Mouse (Mus musculus) kidney, adult 2 months (tissue): ENCODE data around the gene Mog. TPM values are rescaled to one million over a fixed set of nuclear protein-coding genes. Genes with fewer than 3 reads are reported as not detected.
A peak's percentile ranks its signal among the peaks of the same experiment; 100 is the strongest.

Experiments used
- DNase-seq: peaks from one replicate; pipeline ENCODE4 v3.0.0; 2021
- H3K27ac ChIP-seq: fragments of 200-500 bp; 2 replicates; pipeline ENCODE4 v1.5.1; 2012; ENCODE audit warnings: low read depth, low read length, control low read depth, inconsistent platforms; ENCODE audit not compliant: insufficient read depth
- H3K27me3 ChIP-seq: fragments of 200-500 bp; replicated peaks from 2 replicates; pipeline ENCODE4 v1.6.1; 2012; ENCODE audit warnings: mild to moderate bottlenecking, moderate library complexity, low read length, inconsistent platforms; ENCODE audit not compliant: control insufficient read depth, insufficient read depth
- H3K36me3 ChIP-seq: fragments of 200-500 bp; 2 replicates; pipeline ENCODE4 v1.6.1; 2012; ENCODE audit warnings: mild to moderate bottlenecking, moderate library complexity, low read length, inconsistent platforms; ENCODE audit not compliant: control insufficient read depth, insufficient read depth
- H3K4me1 ChIP-seq: fragments of 200-500 bp; 2 replicates; pipeline ENCODE4 v1.6.1; 2011; ENCODE audit warnings: low read length; ENCODE audit not compliant: control insufficient read depth, insufficient read depth
- H3K4me3 ChIP-seq: fragments of 200-500 bp; 2 replicates; pipeline ENCODE4 v1.5.1; 2011; ENCODE audit warnings: mild to moderate bottlenecking, low read depth, low read length, control low read depth; ENCODE audit not compliant: insufficient read depth
- CTCF ChIP-seq: fragments of 200-500 bp; conservative IDR thresholded peaks from 2 replicates; pipeline ENCODE4 v1.5.1; 2011; ENCODE audit warnings: low read depth, mild to moderate bottlenecking, control low read depth, low read length, moderate library complexity, mixed read lengths; ENCODE audit not compliant: insufficient read depth, insufficient read length
- POLR2A ChIP-seq: fragments of 200-500 bp; IDR thresholded peaks from one replicate; pipeline ENCODE4 v1.6.1; 2011; ENCODE audit warnings: low read depth, low read length, control low read depth
- WGBS: fragments of 180-500 bp; shearing (Covaris S2); methylation state at CpG from one replicate; pipeline ENCODE4 v1.1.7; 2018; 5-methylcytosine and 5-hydroxymethylcytosine counted together
- polyA plus RNA-seq: library from polyadenylated mRNA; depleted of rRNA; stranded (reverse); fragments of >200 nt; gene quantifications from 2 replicates; pipeline ENCODE4 v1.2.3, GENCODE M21; 2012

The Mog gene
- polyA plus RNA-seq, 1 experiment, result not detected

- 2% methylated on average over 52 of the region's 55 CpGs for whole genome bisulfite sequencing
- DNase-seq, result peak; percentile 82
- Histone ChIP-seq H3K4me3 (peak within 1 kb of the TSS; percentile 72), H3K4me1 (no peaks in the 10 kb centered on the region; the same call in 1 of the 2 replicates), H3K36me3 (no peaks in the 10 kb centered on the region), H3K27ac (no peak within 1 kb of the TSS), H3K27me3 (no peaks in the 10 kb centered on the region)
- no peak for TF ChIP-seq POLR2A
- no peak for TF ChIP-seq CTCF
Observed at GRCm38 (mm10) chr17:37045611-37046311, 22.6 kb upstream of the Mog start, which contains the start of gene Gabbr1. Gene Gabbr1, plus strand, starts transcription at chr17:37045966.

GRCm38 (mm10) chr17:37044651-37045244 lies 21.6 kb upstream of the Mog start:
- Histone ChIP-seq H3K27me3 (no peaks in the 10 kb centered on the region), H3K4me3 (no peak overlapping the region), H3K36me3 (no peaks in the 10 kb centered on the region), H3K27ac (no peak overlapping the region), H3K4me1 (no peaks in the 10 kb centered on the region)
- 67% methylated on average over 7 of the region's 7 CpGs for WGBS
- no peak for DNase-seq
- no peak for TF ChIP-seq POLR2A
- no peak for TF ChIP-seq CTCF

DNA sequence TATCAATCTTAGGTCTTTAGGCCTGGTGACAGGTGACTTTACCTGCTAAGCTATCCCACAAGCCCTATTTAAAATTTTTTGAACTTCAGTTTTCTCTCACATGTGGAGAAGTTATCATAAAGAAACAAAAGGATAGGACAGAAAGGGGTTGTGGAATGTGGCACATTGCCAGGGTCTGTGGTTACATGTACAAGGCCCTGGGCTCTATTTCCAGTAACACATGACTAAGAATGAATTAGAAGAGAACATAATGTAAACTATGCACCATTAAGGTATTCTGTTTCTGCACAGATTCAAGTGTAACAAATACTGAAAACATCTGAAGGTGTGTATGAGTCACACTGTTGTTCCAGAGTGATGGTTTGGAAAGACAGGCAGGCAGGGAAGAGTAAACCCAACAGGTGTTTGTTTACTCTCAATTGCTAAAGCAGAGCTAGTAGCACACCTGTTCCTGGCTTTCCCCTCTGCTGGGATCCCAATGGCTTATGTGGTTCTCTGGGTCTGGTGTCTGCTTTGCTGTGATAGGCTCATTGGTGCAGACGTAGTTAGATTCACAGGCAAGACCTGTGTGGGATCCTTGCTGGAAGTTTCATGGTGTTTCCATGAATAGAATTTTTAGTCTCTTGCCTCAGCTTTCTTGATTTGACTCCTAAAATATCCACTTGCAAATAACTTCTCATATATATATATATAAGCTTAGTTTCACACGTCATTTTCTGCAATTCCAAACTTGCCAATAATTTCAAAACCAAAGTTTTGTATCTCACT lies 16.1 kb upstream of the Mog start:
- TF ChIP-seq CTCF (no peak), POLR2A (no peak)
- DNase-seq, result no peak
- no peak overlapping the region for H3K4me3 ChIP-seq
- H3K4me1 ChIP-seq, result no peaks in the 10 kb centered on the region
- H3K36me3 ChIP-seq, result no peaks in the 10 kb centered on the region
- 80% methylated on average over 2 of the region's 2 CpGs for WGBS
- no peaks in the 10 kb centered on the region for H3K27me3 ChIP-seq
- H3K27ac ChIP-seq, result no peak overlapping the region

DNA sequence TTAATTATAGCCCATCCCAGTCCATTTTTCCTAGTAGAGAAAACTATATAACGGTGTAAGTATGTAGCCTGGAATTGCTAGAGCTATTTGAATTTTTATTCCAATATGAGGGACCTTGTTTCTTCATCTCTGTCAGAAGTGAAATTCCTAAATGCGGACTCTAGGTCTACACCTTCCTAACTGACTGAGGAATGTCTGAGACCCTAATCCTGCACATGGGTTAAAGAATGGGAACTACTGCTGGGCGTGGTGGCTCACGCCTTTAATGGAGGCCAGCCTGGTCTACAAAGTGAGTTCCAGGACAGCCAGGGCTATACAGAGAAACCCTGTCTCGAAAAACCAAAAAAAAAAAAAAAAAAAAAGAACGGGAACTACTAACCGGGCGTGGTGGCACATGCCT lies 6.0 kb upstream of the Mog start:
- no peak for TF ChIP-seq POLR2A
- no peak overlapping the region for H3K27ac ChIP-seq

GRCm38 (mm10) chr17:37028683-37029120 lies 5.5 kb upstream of the Mog start:
- Histone ChIP-seq H3K27me3 (no peaks in the 10 kb centered on the region), H3K4me3 (peak overlapping the region; percentile 79), H3K36me3 (no peaks in the 10 kb centered on the region), H3K27ac (no peak overlapping the region), H3K4me1 (no peaks in the 10 kb centered on the region)
- under 1% methylated on average over 14 of the region's 14 CpGs for WGBS
- TF ChIP-seq POLR2A (no peak), CTCF (no peak)
- DNase-seq, result peak; percentile 91

More for the DNA sequence above, 6.0 kb upstream of the Mog start:
- Histone ChIP-seq H3K36me3 (no peaks in the 10 kb centered on the region), H3K4me3 (no peak overlapping the region), H3K27me3 (no peaks in the 10 kb centered on the region), H3K4me1 (no peaks in the 10 kb centered on the region)
- WGBS, result 63% methylated on average over 8 of the region's 8 CpGs
- no peak for DNase-seq

GRCm38 (mm10) chr17:37028212-37028611 lies 5.0 kb upstream of the Mog start:
- DNase-seq, result no peak
- H3K27ac ChIP-seq, result no peak overlapping the region
- 26% methylated on average over 10 of the region's 10 CpGs for WGBS
- no peak overlapping the region for H3K4me3 ChIP-seq
- H3K4me1 ChIP-seq, result no peaks in the 10 kb centered on the region
- H3K36me3 ChIP-seq, result no peaks in the 10 kb centered on the region
- TF ChIP-seq POLR2A (no peak), CTCF (no peak)
- no peaks in the 10 kb centered on the region for H3K27me3 ChIP-seq

DNA sequence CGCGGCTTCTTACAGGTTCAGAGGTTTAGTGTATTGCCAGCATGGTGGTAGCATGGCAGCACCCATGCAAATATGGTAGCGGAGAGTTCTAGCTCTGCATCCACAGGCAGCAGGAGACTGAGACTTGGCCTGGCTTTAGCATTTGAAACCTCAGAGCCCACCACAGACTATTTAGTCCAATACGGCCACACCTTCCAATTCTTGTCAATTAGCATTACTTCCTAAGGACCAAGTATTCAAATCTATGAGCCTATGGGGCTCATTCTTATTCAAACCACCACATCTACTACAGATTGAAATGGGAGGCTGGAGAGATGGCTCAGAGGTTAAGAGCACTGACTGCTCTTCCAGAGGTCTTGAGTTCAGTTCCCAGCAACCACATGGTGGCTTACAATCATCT lies 4.3 kb upstream of the Mog start:
- no peak for TF ChIP-seq CTCF
- 97% methylated on average over 4 of the region's 4 CpGs for whole genome bisulfite sequencing
- DNase-seq, result no peak

More for the DNA sequence above, 4.3 kb upstream of the Mog start:
- Histone ChIP-seq H3K27me3 (no peaks in the 10 kb centered on the region), H3K27ac (no peak overlapping the region), H3K36me3 (no peaks in the 10 kb centered on the region), H3K4me1 (no peaks in the 10 kb centered on the region), H3K4me3 (no peak overlapping the region)
